Mouse (Mus musculus) heart, postnatal 36 days (tissue): Measurements from ENCODE around the gene Gm28305. TPM values are rescaled to one million over a fixed set of nuclear protein-coding genes. Genes with fewer than 3 reads are reported as not detected.

Source experiments
- DNase-seq, 2 experiments: peaks; one replicate each; pipeline ENCODE4 v3.0.0; 2021 to 2022
- intact Hi-C: fragments of 180-260 bp; cut with DNase I; formaldehyde crosslinking; loops from one replicate; pipeline ENCODE4 v1.15.1; 2025
- total RNA-seq, 2 experiments: library from RNA; stranded (reverse); gene quantifications; 2 replicates each; pipeline ENCODE4 v1.2.3; 2021

Gene Gm28305
- total RNA-seq, result not detected

GRCm38 (mm10) chr9:104040362-104040761 lies at the start of gene Gm28305:
Gene Gm28305 (plus strand): TSS chr9:104040662.
- intact Hi-C loops, result no loop called here
- DNase-seq, result no peak

DNA sequence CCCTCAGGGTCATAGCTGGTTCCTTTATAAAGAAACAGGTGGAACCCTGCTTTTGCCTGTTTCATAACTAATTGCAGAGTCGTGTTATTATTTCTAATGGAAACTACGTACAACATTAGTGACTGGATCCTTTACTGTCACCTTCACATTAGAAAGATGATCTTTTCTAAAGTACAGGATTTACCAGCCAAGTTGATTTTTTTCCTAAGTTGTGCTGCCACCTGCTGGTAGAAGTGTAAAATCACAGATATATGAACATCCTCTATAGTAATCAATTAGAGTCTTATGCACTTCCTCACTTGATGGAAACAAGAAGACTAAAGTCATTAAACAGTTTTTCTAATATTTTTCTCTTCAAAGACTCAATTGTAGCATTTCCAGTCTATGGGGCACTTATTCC lies 44.0 kb upstream of the Gm28305 start:
- DNase-seq, result peak; percentile 38 to 48
- intact Hi-C loops, result loop anchor here (1.0 kb wide), 4 partner anchors 234 to 506 kb away; no protein-coding TSS in a partner anchor

- intact Hi-C loops, result loop anchor here (5.0 kb wide), 2 partner anchors 633 to 798 kb away; partner anchors contain the start of genes Cdv3 and Srprb
These were observed 39.9 kb upstream of the Gm28305 start for GRCm38 (mm10) chr9:104000601-104001000.

GRCm38 (mm10) chr9:104001921-104002859 lies 38.3 kb upstream of the Gm28305 start, which contains the start of gene Nphp3:
Gene Nphp3 (plus strand): TSS chr9:104002544.
- DNase-seq, result peak; percentile 99
- intact Hi-C loops, result loop anchor here (1.0 to 5.0 kb wide), 3 partner anchors 61 to 800 kb away; partner anchors contain the start of genes Acad11, Cdv3, Srprb and Uba5

More at GRCm38 (mm10) chr9:104000601-104001000, 39.9 kb upstream of the Gm28305 start:
- DNase-seq, result no peak

- intact Hi-C loops, result loop anchor here (1.0 to 5.0 kb wide), 3 partner anchors 60 to 801 kb away; partner anchors contain the start of genes Acad11, Cdv3, Srprb and Uba5
- DNase-seq, result peak in 1 of 2 experiments; percentile 65
These were observed 37.5 kb upstream of the Gm28305 start for GRCm38 (mm10) chr9:104002913-104003330.

GRCm38 (mm10) chr9:104014526-104014925 lies 25.9 kb upstream of the Gm28305 start:
- intact Hi-C loops, result no loop called here
- no peak for DNase-seq

- intact Hi-C loops, result no loop called here
- DNase-seq, result no peak
These were observed 19.4 kb upstream of the Gm28305 start for GRCm38 (mm10) chr9:104021026-104021425.

- no peak for DNase-seq
- intact Hi-C loops, result no loop called here
These were observed 13.3 kb upstream of the Gm28305 start for GRCm38 (mm10) chr9:104027186-104027585.

DNA sequence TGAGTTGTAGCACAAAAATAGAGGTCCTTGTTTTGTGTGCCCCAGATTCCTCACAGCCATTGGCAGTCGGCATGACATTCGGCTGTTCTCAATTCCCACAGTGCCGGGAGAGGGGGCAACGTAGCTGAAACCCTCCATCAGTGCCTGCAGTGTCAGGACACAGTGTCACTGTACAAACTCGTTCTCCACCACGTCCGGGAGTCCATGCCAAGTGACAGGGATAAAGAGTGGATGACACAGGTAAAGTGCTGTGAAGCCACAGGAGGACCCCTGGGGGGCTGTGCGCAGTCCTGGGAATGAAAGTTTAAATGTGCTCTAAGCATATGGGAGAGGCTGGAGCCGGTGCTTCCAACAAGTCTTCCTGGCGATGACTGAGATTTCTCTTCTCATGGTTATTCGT lies 10.6 kb upstream of the Gm28305 start:
- no peak for DNase-seq
- intact Hi-C loops, result no loop called here

GRCm38 (mm10) chr9:104034231-104034630 lies 6.2 kb upstream of the Gm28305 start:
- no peak for DNase-seq
- intact Hi-C loops, result no loop called here

GRCm38 (mm10) chr9:104034718-104035117 lies 5.7 kb upstream of the Gm28305 start:
- intact Hi-C loops, result no loop called here

DNA sequence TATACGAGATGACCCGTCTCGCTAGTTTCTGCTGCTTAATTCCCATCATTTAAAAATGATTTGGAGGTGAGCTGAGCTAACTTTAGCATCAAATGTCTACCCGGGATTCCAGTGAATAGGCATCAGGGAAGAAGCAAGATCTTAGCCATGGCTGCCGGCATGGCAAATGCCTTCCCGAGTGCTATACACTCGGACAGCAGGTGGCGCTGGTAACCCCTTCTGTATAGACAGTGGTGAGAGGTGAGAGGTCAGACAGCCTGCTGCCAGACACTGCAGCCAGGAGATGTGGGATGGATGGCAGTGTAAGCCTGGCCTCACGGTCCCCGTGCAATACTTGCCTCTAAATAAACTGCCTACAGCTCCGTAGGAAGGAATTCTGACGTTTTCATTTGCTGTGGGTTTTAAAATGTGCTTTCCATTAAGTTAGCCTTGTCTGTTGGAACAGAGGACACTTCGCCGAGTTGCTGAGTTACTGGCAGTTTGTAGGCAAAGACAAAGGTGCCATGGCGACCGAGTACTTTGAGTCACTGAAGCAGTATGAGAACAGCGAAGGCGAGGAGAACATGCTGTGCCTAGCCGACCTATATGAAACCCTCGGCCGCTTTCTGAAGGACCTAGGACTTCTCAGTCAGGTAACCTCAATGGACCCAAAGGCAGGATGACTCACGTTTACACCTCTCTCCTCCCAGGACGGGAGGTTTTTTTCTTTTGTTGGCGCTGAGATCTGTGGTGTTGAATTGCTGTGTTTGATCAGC lies 5.0 kb upstream of the Gm28305 start:
- DNase-seq, result peak; percentile 66 to 80
- intact Hi-C loops, result no loop called here

More at GRCm38 (mm10) chr9:104034718-104035117, 5.7 kb upstream of the Gm28305 start:
- no peak for DNase-seq

GRCm38 (mm10) chr9:104038266-104038665 lies 2.2 kb upstream of the Gm28305 start:
- intact Hi-C loops, result no loop called here
- DNase-seq, result no peak

DNA sequence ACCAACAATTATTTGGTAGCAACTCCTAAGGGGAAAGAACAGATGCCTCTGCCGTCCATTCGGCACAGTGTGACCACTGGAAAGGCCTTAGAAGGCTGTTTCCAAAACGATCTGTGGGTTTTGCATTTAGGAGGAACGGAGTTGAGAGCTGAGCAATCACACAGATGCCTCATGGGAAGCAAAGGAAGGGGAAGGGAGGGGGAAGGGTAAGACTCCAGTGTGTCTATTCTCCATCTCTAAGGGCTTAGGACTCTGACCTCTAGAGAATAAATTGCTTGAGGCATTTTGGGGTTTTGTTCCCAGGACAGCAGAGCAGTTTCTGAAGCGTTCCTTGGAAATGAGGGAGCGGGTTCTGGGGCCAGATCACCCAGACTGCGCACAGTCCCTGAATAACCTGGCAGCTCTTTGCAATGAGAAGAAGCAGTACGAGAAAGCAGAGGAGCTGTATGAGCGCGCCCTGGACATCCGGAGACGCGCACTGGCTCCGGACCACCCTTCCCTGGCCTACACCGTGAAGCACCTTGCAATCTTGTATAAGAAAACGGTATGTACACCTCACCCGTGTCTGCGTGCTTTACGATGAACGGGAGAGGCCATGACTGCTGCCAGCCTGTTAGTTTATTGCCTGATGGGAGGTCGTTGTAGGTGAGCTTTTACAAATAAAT lies 1.3 kb upstream of the Gm28305 start:
- intact Hi-C loops, result no loop called here
- DNase-seq, result no peak

DNA sequence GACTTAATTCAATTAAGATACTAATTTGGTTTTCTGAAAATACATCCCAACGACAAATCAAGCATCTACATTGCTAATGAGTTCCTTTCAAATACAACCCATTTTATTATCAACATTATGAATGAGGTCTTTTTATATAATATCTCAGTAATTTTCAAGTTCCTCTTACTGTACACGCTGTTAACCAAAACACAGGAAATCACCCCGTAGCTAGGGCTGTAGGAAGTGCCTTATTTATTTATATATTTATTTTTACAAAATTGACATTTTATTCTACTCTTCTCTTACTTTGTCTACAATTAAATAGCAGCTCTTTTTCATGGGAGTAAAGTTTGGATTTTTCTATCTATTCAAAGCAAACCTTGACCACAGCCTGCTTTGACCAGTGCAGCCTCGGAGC lies 720 bp upstream of the Gm28305 start:
- no peak for DNase-seq

DNA sequence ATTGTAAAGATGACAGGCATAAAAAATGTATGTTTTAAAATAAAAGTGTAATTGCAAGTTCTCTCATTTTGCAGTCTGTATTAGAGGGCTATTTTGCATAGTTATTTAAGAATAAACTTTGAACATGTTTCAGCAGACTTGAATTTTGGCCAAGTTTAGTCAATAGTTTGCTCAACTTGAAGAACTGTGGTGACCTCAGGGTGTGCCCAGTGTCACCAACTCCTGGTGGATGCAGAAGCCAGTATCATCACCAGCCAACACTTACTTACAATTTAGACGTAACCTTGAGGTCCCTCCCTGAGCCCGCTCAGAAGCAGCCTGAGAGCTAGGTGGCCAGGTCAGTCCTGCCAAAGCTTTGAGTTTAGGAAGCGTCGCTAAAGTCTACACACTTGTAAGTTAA lies 3.2 kb downstream of the Gm28305 start:
- intact Hi-C loops, result no loop called here
- DNase-seq, result no peak

More for the DNA sequence above, 720 bp upstream of the Gm28305 start:
- intact Hi-C loops, result no loop called here

GRCm38 (mm10) chr9:104051028-104051427 lies 10.6 kb downstream of the Gm28305 start:
- DNase-seq, result no peak
- intact Hi-C loops, result no loop called here

DNA sequence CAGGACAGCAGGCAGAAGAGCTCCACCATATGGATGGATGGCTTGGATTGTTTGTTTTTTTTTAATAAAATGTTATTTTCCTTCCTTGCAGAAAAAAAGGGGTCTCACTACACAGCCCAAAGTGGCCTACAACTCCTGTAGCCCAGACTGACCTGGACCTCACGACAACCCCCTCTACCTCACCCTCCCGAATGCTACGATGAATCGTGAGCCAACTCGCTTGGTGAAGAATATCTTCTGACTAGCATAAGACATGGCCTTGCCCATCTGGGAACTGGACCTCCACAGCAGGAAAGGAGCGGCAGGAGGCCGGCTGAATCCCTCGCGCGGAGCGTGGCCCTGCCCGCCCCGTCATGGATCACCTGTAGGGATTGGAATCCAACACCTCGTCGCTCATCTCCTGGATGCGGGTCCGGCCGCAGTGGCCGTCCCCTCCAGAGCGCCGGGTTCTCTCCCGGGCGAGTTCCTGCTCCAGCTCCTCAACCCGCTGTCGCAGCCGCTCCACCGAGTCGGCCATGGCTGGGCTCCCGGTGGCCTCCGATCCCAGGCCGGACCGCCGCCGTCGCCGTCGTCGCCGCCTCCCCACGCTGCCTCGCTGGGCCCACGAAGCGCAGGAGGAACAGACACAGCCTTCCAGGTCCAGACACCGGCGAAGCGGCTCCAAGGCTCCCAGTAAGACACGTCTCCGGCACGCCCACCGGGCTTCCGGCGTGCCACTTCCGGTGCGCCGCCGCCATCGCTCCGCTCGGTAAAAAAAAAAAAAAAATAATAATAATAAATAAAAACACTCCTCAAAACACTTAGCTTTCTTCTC lies 22.2 kb downstream of the Gm28305 start, which contains the start of gene Uba5:
Uba5 (minus strand) TSS at position 705 of the 814 bp plus-strand sequence.
- DNase-seq, result no peak
- intact Hi-C loops, result loop anchor here (1.0 to 5.0 kb wide), 2 partner anchors 60 to 200 kb away; partner anchors contain the start of genes Dnajc13 and Nphp3
